Mouse (Mus musculus) natural killer cell, adult 2 months (primary cell): Measurements from ENCODE around the gene Rhbdd2.
A peak's percentile ranks its signal among the peaks of the same experiment; 100 is the strongest.

Experiments
- DNase-seq, 2 experiments: peaks; one replicate each; pipeline ENCODE4 v3.0.0; 2022; ENCODE audit warnings: low spot score in 2 of 2

Rhbdd2 gene

DNA sequence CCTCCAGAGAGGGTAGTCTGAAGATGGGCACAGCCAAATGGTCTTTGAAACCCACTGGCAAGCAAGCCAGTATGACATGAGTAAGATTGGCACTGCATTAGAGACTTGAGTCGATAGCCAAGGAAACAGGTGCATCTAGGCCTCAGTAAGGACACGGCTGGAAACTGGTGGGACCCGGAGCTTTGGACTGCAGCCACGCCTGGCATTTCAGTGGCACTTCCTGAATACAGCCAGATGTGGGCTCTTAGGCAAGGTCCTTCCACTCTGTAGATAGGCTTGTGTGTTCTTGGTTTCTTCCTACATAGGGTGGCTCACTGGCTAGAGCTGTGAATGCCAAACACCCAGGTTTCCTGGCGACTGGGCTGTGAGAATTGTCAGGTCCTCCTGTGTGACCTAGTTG, 12.9 kb downstream of the Rhbdd2 start:
- no peak for DNase-seq

DNA sequence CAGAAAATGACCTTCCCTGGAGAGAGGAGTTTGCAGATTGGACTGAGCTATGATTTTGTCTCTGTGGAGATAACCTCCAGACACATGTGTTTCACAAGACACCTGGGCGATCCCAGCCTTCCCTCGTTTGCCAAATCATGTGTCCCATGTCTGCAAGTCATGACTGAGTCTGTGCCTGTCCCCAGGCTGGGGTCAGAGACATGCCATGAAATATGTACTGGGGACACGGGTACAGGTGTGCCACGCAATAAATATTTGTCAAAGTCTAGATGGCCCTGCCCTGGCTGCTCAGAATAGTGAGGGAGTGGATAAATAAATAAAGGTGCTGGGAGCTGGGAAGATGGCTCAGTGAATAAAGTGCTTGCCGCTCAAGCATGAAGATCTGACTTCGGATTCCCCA, 13.6 kb downstream of the Rhbdd2 start:
- DNase-seq = no peak

DNA sequence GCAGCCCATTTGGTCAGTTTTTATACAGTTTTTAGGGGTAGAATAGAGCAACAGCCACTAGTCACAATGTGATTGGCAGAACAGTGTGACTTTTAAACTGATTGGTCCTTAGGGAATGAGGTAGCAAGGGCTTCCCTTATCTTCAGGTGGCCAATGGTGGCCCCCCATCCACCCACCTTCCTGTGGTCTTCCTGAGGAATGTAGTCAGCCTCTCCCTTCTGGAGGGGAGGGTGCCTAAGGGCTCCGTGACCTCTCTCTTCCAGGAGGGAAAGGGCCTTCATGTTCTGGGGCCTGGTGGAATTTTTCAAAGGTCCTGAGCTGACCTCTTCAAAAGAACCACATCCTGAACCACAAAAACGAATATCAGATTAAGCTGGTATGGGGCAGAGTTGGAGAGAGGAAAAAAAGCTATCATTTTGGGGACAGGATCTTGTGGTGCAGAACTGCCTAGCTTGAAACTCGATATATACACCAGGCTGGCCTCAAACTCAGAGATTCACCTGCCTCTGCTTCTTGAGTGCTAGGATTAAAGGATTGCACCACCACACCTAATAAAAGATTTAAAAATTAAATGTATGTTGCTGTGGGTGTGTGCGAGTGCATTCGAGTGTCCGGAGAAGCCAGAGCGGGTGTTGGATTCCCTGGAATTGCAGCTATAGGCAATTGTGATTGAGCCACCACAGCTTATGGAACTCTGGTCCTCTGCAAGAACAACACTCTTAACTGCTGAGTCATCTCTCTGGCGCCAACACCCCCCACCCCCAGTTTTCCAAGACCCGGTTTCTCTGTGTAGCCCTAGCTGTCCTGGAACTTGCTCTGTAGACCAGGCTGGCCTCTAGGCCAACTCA, 16.3 kb downstream of the Rhbdd2 start:
- no peak for DNase-seq

DNA sequence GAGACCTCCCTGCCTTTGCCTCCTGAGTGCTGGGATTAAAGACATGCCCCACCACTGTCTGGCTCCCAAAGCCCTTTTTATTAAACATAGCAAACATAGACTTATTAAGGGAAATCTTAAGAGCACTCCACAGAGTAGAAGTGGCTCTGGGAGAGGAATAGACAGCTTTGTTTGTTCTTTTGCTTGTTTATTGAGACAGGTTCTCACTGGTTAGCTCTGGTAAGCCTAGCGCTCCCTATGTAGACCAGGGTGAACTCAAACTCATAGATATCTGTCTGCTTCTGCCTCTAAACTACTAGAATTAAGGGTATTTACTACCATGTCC, 16.9 kb downstream of the Rhbdd2 start:
- no peak for DNase-seq

DNA sequence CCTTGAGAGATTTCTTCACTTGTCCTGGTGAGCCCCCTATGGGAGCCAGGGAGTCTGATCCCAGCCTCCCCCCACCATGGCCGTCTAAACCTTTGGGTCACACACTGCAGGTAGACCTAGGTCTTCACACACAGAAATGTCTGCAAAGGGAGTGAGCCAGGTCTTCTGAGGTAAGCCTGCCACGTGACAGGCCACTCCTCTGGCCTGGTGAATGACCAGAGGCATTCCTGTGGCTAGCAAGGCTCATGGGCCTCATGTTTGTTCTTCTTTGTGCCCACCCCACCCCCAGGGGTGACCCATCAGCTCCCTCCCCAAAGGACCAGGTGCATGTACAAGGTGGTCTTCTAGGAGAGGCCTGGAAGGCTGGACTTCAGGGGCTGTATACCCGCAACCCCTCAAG, 19.1 kb downstream of the Rhbdd2 start:
- DNase-seq = no peak

DNA sequence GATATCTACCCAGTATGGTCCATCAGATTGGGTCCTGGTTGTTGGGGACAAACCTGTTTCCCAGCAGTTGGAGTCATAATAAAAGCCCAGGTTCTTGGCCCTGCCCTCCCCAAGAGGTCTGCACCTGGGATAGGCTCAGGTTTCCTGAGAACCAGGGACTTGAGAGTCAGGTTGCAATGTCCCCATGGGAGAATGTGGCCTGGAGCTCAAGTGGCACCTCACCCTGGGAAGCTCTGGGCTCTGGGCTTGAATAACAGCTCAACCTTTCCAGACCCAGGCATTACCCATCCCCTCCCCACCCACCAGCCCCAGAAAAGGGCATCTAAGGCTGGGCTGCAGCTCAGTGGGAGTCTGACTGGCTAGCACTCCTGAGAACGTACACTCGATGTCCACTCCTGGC, 20.8 kb downstream of the Rhbdd2 start:
- no peak for DNase-seq

DNA sequence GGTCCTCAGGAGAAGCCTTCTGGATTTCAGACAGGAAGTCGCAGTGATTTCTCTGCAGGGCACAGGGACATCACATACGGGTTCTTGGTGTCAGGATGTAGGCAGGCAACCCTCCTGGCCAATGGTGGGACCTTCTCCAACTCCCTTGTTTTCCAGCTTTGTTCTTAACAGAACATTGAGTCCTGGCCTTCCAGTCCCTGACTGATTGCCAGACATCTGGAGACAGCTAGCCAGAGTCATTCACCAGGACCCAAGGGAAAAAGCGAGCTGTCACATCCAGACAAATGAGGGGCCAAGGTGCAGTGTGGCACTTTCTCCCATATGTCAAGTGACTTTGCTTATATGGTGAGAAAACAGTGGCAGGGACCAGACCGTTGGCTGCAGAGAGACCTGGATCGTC, 23.6 kb downstream of the Rhbdd2 start:
- no peak for DNase-seq

DNA sequence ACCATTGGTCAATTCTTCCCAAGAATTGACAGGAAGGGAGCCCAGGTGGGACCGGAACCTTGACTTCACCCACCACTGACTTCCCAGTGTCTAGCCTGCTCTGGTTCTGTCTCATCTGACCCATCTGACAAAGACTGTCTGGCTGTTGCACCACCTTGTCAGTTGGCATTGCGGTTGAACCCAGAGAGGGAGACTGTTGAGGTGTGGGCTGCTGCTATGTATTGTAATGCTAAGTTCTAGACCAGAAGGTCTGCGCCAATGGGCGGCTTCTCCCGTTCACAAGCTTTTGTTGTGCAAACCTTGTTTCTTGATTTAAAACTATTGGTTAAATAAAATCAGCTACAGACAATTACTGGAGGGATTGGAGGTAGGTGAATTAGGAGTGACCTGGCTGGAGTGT, 24.7 kb downstream of the Rhbdd2 start:
- no peak for DNase-seq

DNA sequence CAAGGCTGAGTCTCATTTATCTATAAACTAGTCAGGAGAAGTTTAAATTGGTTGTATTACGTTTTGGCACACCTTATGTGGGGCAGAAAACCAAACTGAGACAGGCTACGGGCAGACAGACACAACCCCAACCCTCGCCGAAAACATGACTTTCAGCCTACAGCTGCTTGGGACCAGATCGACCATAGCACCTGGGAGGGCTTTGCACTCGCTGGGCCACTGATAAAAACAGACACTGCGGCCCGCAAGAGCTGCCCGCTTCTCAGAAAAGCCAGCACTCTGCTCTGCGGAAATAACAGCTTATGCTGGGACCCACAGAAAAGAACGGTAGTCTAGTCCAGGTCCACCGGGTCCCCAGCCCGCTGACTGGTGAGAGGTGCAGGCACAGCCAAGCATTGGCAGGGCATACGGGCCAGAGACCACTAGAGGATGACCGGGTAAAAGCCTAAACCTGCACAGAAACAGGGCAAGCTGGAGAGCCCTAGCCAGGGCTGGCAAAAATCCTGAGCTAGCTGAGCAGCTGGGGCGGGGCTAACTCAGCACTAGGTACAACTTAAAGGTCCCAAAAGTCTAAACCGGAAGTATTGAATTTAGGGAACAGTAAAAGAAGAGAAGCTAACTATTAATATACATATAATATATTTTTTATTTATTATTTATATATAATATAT, 25.4 kb downstream of the Rhbdd2 start:
- no peak for DNase-seq

DNA sequence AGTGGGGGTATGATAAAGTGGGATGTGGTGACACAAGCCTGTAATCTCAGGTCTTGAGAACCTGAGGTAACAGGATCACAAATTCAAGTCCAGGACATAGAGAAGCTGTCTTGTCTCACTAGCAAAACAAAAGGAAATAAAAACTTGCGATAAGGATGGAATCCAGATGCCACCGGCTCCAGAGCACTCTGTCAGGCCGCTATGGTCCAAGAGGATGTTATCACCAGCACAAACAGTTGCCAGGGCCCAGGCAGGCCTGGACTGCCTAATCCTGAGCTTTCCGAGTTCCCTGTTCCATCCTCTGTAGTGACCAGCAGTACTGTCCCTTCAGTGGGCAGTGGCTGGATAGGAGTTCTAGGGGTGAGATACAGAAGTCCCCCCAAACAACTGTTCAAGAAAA, 27.5 kb downstream of the Rhbdd2 start:
- no peak for DNase-seq

DNA sequence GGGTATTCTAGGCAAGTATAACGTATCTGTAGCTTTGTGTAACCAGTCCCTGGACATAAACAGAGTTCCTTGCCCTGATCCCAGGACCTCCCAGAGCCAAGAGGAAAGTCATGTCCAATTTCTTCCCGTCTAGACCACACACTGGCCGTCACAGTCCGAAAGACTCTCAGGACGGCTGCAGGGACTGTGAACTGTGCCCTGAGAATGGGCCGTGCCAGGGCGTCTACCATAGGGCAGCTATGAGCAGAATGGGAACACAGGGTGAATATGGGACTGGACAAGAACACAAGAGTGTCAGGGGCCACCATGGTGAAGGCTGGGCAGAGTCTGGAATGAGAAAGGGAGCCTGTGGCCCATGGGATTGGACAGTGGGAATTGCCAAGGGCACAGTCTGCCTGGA, 28.1 kb downstream of the Rhbdd2 start:
- DNase-seq = no peak

DNA sequence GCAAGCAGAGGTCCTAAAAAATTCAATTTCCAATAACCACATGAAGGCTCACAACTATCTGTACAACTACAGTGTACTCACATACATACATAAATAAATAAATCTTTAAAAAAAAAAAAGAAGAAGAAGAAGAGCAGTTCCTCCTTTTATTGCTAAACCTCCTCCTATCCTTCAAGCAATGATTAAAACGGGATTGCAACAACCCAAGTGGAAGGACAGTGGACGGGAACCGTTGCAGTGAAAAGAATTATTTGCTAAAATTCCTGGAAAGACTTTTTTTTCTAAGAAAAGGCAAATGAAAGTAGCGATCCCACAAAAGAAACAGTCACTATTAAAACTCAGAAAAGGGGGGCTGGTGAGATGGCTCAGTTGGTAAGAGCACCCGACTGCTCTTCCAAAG, 34.5 kb downstream of the Rhbdd2 start:
- no peak for DNase-seq

DNA sequence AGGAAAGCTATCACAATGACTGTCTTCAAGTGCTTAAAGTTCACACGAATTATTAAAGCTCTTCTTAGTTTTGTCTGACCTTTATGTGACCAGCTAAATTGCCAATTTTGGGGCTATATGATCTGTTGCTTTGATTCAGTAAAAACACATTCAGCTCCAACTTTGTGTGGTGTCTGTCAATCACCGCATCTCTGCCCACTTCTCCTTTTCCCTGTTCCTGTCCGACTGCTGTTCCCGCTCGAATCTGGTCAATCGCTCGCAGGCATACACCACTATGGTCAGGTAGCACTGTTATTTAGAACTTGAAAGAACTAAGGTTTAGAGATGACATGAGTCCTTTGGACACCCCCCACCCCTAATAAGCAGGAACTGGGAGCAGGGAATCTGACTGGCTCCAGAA, 35.7 kb downstream of the Rhbdd2 start:
- no peak for DNase-seq

DNA sequence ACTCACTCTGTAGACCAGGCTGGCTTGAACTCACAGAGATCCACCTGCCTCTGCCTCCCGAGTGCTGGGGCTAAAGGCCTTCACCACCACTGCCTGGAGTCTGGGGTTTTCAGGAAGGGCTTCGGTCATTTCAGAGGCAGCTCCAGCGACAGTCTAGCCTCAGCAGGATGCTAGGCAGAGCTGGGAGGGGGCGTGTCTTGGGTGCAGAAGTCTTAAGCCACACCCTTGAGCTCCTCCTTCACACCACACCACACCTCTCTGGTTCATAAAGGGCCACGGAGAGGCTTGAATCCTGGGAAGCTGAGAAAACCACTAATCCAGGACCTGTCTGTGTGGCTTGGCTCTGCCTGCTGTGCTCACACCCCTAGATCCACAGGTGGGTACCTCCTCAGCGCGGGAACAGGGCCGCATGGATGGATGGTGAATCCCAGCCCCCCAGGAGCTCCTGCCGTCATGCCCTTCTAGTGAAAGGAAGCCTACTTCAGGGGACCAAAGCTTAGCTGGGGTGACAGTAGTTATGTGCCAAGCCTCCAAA, 37.4 kb downstream of the Rhbdd2 start, which contains the start of gene Por:
TSS of gene Por (plus strand) at position 293 of the 535 bp plus-strand sequence.
- DNase-seq = no peak

DNA sequence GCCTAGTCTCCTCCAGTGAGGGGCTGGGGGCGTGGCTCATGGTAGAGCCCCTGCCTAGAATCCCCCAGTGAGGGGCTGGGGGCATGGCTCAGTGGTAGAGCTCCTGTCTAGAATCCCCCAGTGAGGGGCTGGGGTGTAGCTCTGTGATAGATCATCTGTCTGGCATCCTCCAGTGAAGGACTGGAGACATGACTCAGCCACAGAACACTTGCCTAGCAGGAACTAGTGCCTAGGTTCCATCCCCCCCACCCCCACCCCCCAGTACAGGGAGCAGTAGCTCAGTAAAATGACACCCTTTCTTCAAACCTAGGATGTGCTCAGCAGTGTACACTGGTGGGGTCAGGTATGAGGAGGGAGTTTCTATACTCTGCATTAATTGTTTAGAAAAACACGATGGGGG, 38.5 kb downstream of the Rhbdd2 start:
- no peak for DNase-seq

DNA sequence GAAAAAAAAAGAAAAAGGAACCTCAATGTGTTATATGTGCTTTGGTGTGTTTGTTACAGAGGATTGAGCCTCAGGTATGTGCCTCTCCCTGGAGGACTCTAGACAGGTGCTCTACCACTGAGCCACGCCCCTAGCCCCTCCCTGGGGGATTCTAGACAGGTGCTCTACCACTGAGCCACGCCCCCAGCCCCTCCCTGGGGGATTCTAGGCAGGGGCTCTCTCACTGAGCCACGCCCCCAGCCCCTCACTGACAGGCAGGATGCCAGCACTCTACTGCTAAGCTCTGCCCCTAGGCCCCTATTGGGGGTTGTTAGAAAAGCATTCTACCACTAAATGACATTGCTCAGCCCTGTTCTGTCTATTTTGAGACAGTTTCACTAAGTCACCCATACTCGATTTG, 40.1 kb downstream of the Rhbdd2 start:
- DNase-seq = no peak

DNA sequence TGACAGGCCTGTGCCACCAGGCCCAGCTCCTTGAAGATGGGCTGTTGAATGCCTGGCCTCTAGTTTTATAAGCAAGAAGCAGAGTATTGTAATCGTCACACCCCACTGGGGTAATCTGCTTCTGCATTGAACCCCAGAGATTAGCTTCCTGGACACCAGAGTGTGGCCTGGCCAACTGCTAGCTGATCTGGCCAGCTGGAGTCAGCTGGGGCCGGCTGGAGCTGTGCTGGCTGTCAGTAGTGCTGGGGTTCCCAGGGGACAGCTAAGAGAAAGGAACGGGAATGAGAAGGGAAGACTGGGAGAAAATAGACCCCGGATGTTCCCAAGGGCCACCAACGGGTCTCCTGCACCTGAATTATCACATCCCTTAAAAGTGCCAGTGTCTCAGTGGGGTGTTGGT, 40.6 kb downstream of the Rhbdd2 start:
- no peak for DNase-seq

DNA sequence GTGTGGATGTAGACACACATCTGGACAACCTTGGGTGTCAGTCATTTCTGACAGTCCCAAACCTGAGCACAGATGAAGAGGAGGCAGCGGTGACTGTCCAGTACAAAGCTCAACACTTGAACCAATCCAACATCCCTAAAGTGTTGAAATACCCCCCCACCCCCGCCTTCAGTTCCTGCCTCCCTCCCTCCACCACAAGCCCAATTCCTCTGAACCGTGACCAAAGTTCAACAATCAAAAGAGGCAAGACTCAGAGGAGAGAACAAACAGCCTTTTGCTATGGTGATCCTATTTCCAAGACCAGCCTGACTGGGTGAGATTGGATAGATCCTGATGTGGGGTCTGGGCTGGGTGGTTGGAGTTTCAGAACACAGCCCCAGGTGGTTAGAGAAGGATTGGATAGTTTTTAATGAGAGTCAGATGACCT, 41.9 kb downstream of the Rhbdd2 start:
- DNase-seq = no peak

DNA sequence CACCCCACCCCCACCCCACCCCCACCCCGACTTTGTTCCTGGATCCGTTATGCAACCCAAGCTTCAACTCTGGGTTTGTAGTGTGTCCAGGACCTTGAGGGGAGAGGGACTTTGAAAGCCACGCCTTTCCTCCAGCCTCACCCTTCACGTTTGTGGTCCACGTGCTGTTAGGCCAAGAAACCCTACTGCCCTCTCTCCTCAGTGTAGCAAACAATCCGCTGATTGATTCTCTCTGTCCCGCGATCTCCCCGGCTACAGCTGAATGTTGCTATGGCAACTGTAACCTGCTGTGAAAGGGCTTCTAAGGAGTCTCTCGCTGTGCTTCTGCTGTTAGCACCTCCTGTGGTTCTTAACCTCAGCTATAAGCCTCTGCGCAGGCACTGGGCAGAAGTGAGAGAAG, 42.4 kb downstream of the Rhbdd2 start:
- DNase-seq = peak; percentile 45 to 59

DNA sequence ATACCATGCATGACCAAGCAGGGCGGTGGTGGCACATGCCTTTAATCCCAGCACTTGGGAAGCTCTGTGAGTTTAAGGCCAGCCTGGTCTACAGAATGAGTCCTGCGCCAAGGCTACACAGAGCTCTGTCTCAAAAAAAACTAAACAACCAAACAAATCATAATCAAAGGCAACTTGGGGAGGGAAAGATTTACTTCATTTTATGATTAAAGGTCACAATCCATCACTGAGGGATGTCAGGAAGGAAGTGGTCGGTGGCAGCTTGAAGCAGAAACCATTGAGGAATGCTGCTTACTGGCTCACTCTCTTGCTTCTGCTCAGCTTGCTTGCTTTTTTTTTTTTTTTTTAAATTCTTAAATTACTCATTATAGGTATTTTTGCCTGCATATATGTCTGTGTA, 44.3 kb downstream of the Rhbdd2 start:
- DNase-seq = no peak

DNA sequence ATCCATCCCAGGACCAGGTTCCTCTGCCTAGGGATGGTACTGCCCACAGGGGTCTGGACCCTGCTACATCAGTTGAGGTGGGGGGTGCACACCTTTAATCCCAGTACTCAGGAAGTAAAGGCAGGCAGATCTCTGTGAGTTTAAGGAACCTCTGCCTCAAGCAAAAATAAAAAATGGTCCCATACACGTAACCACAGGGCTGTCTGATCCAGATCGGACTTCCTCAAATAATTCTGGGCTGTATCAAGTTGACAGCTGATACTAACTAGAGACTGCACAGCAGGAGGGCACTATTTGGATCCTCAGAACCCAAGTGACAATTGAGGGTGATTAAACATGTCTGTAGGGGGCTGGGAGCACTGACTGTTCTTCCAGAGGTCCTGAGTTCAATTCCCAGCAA, 44.8 kb downstream of the Rhbdd2 start:
- DNase-seq = no peak

DNA sequence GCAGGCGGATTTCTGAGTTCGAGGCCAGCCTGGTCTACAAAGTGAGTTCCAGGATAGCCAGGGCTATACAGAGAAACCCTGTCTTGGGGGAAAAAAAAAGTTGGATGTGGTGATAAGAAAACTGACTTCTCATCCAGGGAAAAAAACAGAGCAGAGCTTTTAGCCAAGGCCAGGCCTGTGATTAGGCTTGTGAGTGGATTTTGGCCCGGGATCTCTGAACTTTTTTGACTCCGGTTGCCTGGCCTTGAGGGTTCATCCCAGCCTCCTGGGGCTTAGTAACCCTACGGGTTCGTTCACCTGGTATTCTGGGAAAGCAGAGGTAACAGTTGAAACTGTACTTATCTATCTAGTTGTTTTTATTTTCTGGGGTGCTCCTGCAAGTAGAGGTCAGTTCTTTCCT, 46.1 kb downstream of the Rhbdd2 start:
- DNase-seq = no peak

DNA sequence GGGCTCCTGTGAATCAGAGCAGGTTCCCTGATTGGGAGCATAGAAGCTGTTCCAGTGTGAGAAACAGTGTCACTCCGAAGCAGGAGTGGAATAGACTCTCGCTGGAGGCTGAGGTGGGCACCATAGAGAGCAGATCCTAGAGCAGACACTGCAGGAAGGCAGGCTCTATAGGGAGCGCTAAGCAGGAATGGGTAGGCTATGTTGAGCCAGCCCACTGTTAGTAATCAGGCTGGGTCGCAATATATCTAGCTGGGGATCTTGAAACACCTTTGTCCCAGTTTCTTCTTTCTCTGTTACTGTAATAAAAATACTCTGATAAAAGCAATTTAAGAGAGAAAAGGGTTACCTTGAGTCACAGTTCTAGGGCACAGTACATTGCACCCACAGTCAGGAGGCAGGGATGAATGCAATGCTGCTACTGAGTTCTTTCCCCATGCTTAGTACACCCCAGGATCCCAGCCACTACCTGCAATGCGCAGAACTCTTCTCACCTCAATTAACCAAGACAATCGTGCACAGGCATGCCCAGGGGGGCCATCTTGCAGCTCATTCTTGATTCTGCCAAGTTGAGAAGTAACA, 48.6 kb downstream of the Rhbdd2 start:
- DNase-seq = no peak
